Mouse (Mus musculus) heart, embryonic 16.5 days (tissue): ENCODE measurements around the gene Tango6. TPM values are rescaled to one million over a fixed set of nuclear protein-coding genes. Genes with fewer than 3 reads are reported as not detected.

Source experiments
- ATAC-seq: fragments of 200-750 bp; cut with Nextera tagmentation; replicated peaks from 2 replicates; pipeline ENCODE4 v1.8.0; 2017; ENCODE audit warnings: moderate number of reproducible peaks; ENCODE audit not compliant: insufficient read depth, low FRiP score; ENCODE audit errors: extremely low read depth
- H3K27ac ChIP-seq: fragments of 300-500 bp; sonication (generic); 2 replicates; pipeline ENCODE4 v1.5.1; 2014; ENCODE audit warnings: mild to moderate bottlenecking, low read length, control low read depth, moderate library complexity
- H3K27me3 ChIP-seq: fragments of 300-500 bp; sonication (generic); 2 replicates; pipeline ENCODE4 v1.6.1; 2014; ENCODE audit warnings: low read length, mixed read lengths; ENCODE audit not compliant: control insufficient read depth, insufficient read depth
- H3K36me3 ChIP-seq: fragments of 300-500 bp; sonication (generic); 2 replicates; pipeline ENCODE4 v1.6.1; 2014; ENCODE audit not compliant: control insufficient read depth, insufficient read depth
- H3K4me1 ChIP-seq: fragments of 300-500 bp; sonication (generic); 2 replicates; pipeline ENCODE4 v1.6.1; 2014; ENCODE audit warnings: low read length, mixed read lengths; ENCODE audit not compliant: control insufficient read depth, insufficient read depth
- H3K4me2 ChIP-seq: fragments of 300-500 bp; sonication (generic); 2 replicates; pipeline ENCODE4 v1.6.1; 2014; ENCODE audit warnings: low read depth, mild to moderate bottlenecking, control low read depth, low read length
- H3K4me3 ChIP-seq: fragments of 300-500 bp; sonication (generic); 2 replicates; pipeline ENCODE4 v1.5.1; 2014; ENCODE audit warnings: mild to moderate bottlenecking, control low read depth, low read length
- H3K9ac ChIP-seq: fragments of 300-500 bp; sonication (generic); 2 replicates; pipeline ENCODE4 v1.6.1; 2014; ENCODE audit warnings: low read length, control low read depth
- H3K9me3 ChIP-seq: fragments of 300-500 bp; sonication (generic); replicated peaks from 2 replicates; pipeline ENCODE4 v1.6.1; 2016; ENCODE audit warnings: low read length; ENCODE audit not compliant: control insufficient read depth
- WGBS: fragments of 180-500 bp; shearing (Covaris S2); extraction: QIAGEN DNeasy Blood & Tissue Kit; methylation state at CpG from one replicate; pipeline ENCODE4 v1.1.7; 2014; 5-methylcytosine and 5-hydroxymethylcytosine counted together
- polyA plus RNA-seq: library from polyadenylated mRNA; unstranded; fragments of >200 nt; fragmentation: Nextera tagmentation; extraction: Ambion mirVana; gene quantifications from 2 replicates; pipeline ENCODE4 v1.2.1, GENCODE M21; 2015

Tango6 gene
- polyA plus RNA-seq, 1 experiment from 2014 or later: 7.6 TPM

DNA sequence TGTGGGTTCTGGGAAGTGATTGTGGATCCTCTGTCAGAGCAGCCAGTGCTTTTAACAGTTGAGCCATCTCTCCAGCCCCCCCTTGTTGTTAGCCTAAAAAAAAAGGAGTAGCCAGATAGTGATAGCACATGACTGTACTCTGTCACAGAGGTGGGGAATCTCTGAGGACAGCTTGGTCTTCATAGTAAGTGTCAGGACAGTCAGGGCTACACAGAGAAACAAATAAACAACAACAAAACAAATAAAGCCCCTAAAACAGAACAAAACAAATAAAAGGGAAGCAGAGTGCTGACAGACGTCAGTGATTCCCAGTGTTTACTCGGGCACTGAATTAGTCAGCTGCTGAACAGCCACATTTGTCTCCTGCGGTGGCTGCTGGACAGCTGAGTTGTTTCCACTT, 70.6 kb downstream of the Tango6 start:
- H3K9ac ChIP-seq: no peak overlapping the region
- H3K27ac ChIP-seq: no peak overlapping the region
- H3K9me3 ChIP-seq: no peaks in the 10 kb centered on the region
- H3K4me1 ChIP-seq: no peaks in the 10 kb centered on the region
- ATAC-seq: no peak
- no peaks in the 10 kb centered on the region for H3K27me3 ChIP-seq
- WGBS: 42% methylated on average over 3 of the region's 3 CpGs
- H3K36me3 ChIP-seq: no peaks in the 10 kb centered on the region
- H3K4me2 ChIP-seq: no peak overlapping the region
- H3K4me3 ChIP-seq: no peak overlapping the region

DNA sequence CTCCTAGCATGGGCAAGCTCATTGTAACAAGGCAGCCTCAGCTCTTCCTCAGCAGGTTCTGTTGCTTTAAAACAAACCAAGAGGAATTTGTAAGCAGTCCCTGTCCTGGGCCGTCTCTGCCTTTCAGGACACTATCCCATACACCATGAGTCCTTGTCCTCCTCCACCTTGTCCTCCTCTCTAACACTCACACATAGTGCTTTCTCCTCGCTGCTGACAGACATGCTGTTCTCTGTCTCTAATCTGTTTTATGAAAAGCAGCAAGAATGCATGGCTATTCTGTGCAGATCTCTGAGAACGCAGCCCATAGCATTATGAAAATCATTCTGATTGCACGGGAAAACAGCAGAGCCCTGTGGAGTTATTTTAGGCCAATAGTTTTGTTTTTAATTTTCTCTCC, 78.4 kb downstream of the Tango6 start:
- peaks cover 6% of the 10 kb centered on the region for H3K4me1 ChIP-seq
- WGBS: 38% methylated on average over 4 of the region's 4 CpGs
- H3K4me2 ChIP-seq: no peak overlapping the region
- H3K27me3 ChIP-seq: no peaks in the 10 kb centered on the region
- no peak for ATAC-seq
- no peak overlapping the region for H3K4me3 ChIP-seq
- H3K9me3 ChIP-seq: no peaks in the 10 kb centered on the region
- no peaks in the 10 kb centered on the region for H3K36me3 ChIP-seq
- H3K9ac ChIP-seq: peak overlapping the region; percentile 22
- H3K27ac ChIP-seq: no peak overlapping the region

DNA sequence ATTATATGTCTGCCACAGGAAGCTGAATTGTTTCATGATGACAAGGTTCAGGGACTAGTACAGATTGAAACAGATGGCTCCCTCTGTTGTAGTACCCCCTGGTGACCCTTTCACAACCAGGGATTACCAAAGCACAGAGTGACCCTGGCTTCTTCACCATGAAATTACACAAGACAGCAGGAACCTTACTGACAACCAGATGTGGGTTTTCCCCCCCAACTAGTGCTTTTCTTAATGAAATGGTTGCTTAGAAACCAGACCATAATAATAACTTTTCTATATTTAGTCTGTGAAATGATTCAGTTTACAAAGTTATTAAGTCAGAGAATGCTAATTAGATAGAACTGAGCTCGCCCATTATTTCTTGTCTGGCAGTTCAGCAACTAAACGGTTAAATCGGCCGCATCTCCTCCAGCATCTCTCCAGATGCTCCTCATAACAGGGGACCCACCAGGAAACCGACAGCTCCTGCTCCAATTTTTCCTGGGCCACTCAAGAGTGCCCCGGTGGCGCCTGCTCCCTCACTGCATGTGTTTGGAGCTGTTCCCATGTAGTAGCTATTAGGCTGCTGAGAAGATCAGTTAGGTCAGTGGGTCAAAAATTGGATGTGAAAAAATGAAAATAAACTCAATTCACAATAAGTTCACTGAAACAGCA, 79.1 kb downstream of the Tango6 start:
- H3K9me3 ChIP-seq: no peaks in the 10 kb centered on the region

DNA sequence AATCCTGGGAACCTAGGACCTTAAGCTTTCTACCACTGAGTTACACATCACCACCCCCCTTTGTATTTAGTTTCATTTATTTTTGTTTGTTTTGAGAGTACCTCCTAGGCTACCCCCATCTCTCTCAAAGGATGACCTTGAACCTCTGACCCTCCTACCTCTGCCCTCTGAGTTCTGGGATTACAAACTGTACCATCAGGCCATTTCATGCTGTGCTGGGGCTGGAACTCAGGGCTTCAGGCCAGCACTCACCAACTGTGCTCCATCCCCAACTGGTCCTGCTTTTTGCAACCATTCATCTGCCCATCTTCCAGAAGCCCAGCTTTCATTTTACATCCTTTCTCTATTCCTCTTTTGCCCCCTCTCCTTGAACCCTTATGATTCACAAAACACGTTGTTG, 81.7 kb downstream of the Tango6 start:
- H3K27ac ChIP-seq: no peak overlapping the region
- H3K27me3 ChIP-seq: no peaks in the 10 kb centered on the region
- H3K4me1 ChIP-seq: peaks cover 6% of the 10 kb centered on the region
- 70% methylated on average over 1 of the region's 1 CpGs for WGBS
- no peak overlapping the region for H3K9ac ChIP-seq
- H3K9me3 ChIP-seq: no peaks in the 10 kb centered on the region; the same call in 1 of the 2 replicates
- H3K4me2 ChIP-seq: no peak overlapping the region
- H3K36me3 ChIP-seq: no peaks in the 10 kb centered on the region
- ATAC-seq: no peak
- H3K4me3 ChIP-seq: no peak overlapping the region

More for the DNA sequence above, 79.1 kb downstream of the Tango6 start:
- Histone ChIP-seq H3K4me2 (no peak overlapping the region), H3K36me3 (no peaks in the 10 kb centered on the region), H3K9ac (no peak overlapping the region), H3K27me3 (no peaks in the 10 kb centered on the region), H3K4me1 (peaks cover 6% of the 10 kb centered on the region), H3K4me3 (no peak overlapping the region), H3K27ac (no peak overlapping the region)
- no peak for ATAC-seq
- WGBS: 38% methylated on average over 7 of the region's 7 CpGs

DNA sequence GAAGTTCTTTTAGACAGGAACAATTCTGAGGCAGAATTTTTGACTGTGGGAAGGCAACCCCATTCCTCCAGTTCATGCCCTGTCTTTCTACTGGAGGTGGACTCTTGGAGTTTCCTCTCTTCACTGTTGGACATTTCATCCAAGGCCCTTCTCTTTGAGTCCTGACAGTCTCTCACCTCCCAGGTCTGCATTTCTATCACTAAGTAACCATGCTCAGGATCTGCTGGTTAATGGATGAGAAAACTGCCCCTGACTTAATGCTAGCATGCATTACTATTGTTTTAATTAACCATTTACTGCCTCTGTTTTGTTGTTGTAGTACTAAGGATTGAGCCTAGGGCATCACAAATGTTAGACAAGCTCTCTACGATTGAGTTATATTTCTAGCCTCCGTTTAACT, 82.7 kb downstream of the Tango6 start:
- H3K9ac ChIP-seq: no peak overlapping the region
- no peaks in the 10 kb centered on the region for H3K27me3 ChIP-seq
- no peak overlapping the region for H3K27ac ChIP-seq
- ATAC-seq: no peak
- no peak overlapping the region for H3K4me3 ChIP-seq
- 91% methylated on average over 2 of the region's 2 CpGs for WGBS
- no peak overlapping the region for H3K4me2 ChIP-seq
- H3K36me3 ChIP-seq: no peaks in the 10 kb centered on the region
- no peaks in the 10 kb centered on the region; the same call in 1 of the 2 replicates for H3K9me3 ChIP-seq
- peaks cover 8% of the 10 kb centered on the region for H3K4me1 ChIP-seq

DNA sequence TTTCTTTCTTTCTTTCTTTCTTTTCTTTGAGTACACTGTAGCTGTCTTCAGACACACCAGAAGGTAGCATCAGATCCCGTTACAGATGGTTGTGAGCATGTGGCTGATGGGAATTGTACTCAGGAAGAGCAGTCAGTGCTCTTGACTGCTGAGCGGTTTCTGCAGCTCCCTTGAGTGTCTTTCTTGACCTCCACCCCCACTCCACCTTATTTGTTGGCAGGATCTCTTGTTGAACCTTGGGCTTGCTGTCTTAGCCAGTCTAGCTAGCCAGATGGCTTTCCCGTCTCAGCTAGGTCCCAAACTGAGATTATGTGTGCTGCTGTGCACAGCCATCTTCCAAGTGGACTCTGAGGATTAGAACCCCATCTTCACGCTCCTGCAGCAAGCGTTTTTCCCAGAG, 83.9 kb downstream of the Tango6 start:
- ATAC-seq: no peak
- Histone ChIP-seq H3K9me3 (no peaks in the 10 kb centered on the region; the same call in 1 of the 2 replicates), H3K4me2 (no peak overlapping the region), H3K4me3 (no peak overlapping the region), H3K9ac (no peak overlapping the region), H3K27me3 (no peaks in the 10 kb centered on the region), H3K4me1 (peaks cover 5% of the 10 kb centered on the region; the same call in 1 of the 2 replicates), H3K27ac (no peak overlapping the region), H3K36me3 (no peaks in the 10 kb centered on the region)
- 85% methylated on average over 5 of the region's 5 CpGs for WGBS

DNA sequence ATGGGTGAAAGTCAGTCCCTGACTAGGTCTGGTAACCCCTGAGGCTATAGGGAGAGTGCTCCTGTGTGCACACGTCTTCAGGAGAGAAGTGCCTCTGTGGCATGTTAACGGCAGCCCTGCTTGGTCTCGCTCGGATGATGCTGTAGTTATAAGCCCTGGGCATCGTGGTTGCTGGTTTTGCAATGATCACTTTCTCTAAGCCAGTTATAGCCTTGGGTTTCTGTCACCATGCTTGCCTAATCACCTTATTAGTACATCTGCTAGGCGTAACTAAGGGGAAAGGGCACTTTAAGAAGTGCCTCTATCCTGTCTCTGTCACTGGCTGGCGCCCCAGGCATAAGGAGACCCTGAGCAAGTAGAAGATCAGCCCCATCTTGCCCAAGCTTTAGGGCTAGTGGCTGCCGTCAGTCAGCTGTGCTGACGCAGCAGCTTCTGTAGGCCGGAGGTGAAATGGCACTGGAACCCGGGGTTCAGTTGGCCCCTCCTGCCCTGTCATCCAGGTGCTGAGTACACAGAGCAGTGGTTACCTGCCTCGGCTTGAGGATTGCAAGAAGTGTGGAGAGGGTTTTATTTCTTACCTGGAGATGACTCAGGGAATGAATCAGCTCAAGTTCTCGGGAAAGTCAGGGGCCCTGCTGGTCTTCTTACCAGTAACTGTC, 86.4 kb downstream of the Tango6 start:
- WGBS: 78% methylated on average over 13 of the region's 13 CpGs
- Histone ChIP-seq H3K4me2 (no peak overlapping the region), H3K9ac (no peak overlapping the region), H3K27ac (no peak overlapping the region), H3K9me3 (no peaks in the 10 kb centered on the region; the same call in 1 of the 2 replicates), H3K27me3 (no peaks in the 10 kb centered on the region), H3K4me1 (peaks cover 5% of the 10 kb centered on the region; the same call in 1 of the 2 replicates), H3K36me3 (no peaks in the 10 kb centered on the region), H3K4me3 (no peak overlapping the region)
- ATAC-seq: no peak

DNA sequence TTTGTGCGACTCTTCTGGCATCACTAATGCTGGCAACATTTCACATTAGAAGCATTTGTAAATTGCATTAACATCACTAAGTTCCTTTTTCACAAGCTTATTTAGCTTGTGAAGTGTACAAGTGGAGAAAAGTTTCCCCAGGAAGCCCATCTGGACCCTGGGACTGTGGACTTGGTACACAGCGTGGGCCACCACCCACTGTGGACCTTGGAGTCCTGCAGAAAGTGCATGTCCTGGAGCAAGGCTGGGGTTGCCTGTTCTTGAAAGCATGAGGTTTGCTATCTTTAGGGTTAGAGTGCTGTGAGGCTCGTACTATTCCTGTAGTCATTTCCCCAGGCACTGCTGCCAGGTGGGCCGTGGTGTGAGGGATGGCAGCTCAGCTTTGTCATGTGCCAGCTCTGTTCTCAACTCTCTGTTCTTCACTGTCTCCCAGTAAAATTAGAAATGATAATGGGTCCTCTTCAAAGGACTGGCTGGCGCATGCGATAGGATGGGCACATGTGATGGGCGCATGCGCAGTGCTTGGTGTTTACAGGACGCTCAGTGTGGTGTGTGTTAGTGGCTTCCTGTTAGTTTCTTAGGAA, 87.8 kb downstream of the Tango6 start:
- peaks cover 5% of the 10 kb centered on the region; the same call in 1 of the 2 replicates for H3K4me1 ChIP-seq
- peak overlapping the region; percentile 18; the same call in 1 of the 2 replicates for H3K9ac ChIP-seq
- WGBS: 85% methylated on average over 9 of the region's 9 CpGs
- no peak overlapping the region for H3K27ac ChIP-seq
- H3K4me2 ChIP-seq: no peak overlapping the region
- H3K36me3 ChIP-seq: no peaks in the 10 kb centered on the region
- ATAC-seq: no peak
- no peaks in the 10 kb centered on the region for H3K27me3 ChIP-seq
- no peaks in the 10 kb centered on the region; the same call in 1 of the 2 replicates for H3K9me3 ChIP-seq
- H3K4me3 ChIP-seq: no peak overlapping the region

DNA sequence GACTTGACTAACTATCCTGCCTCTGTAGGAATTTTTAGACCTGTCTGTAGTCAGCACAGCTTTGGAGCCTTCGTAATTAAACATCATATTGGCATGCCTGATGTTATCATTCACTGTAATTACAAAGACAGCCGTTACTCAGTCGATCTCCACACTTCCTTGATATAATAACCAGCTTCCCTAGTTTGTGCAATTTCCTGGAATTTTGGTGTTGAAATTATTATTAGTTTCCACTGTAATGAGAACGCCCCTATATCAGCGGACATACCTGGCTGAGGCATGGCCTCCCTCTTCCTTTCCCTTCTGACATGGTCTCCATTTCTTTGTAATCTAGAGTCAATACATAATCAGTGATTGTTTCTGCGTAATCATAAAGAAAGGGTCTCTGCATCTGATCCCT, 89.2 kb downstream of the Tango6 start:
- 72% methylated on average over 6 of the region's 6 CpGs for WGBS
- no peak overlapping the region for H3K4me2 ChIP-seq
- H3K9me3 ChIP-seq: no peaks in the 10 kb centered on the region; the same call in 1 of the 2 replicates
- H3K27me3 ChIP-seq: no peaks in the 10 kb centered on the region
- H3K36me3 ChIP-seq: no peaks in the 10 kb centered on the region
- ATAC-seq: no peak
- no peak overlapping the region for H3K4me3 ChIP-seq
- no peak overlapping the region for H3K27ac ChIP-seq
- no peak overlapping the region for H3K9ac ChIP-seq
- H3K4me1 ChIP-seq: peaks cover 5% of the 10 kb centered on the region; the same call in 1 of the 2 replicates
